Mouse (Mus musculus) CH12.LX (cell line): ENCODE measurements around the gene Mmp14. TPM values are rescaled to one million over a fixed set of nuclear protein-coding genes. Genes with fewer than 3 reads are reported as not detected.

Source experiments
- DNase-seq: peaks from one replicate; pipeline ENCODE4 v3.0.0-alpha.2; 2013; ENCODE audit errors: extremely low read depth
- H3K27ac ChIP-seq: 2 replicates; pipeline ENCODE4 v1.5.1; 2012; ENCODE audit warnings: low read depth, mild to moderate bottlenecking, control low read depth, moderate library complexity; ENCODE audit not compliant: insufficient read depth
- H3K27me3 ChIP-seq: replicated peaks from 2 replicates; pipeline ENCODE3; 2012; ENCODE audit warnings: inconsistent platforms
- H3K36me3 ChIP-seq, 2 experiments: replicated peaks in 1 of 2; 2 replicates each; pipeline versions ENCODE3 to v1.6.1; 2012; ENCODE audit warnings: inconsistent platforms in 1 of 2, low read length in 1 of 2, mild to moderate bottlenecking in 1 of 2, mixed read lengths in 1 of 2, moderate library complexity in 1 of 2; ENCODE audit not compliant: control insufficient read depth in 1 of 2, insufficient read depth in 1 of 2
- H3K4me1 ChIP-seq, 2 experiments: 2 replicates each; pipeline ENCODE4 v1.6.1; 2012; ENCODE audit warnings: inconsistent platforms in 1 of 2, moderate library complexity in 1 of 2; ENCODE audit not compliant: insufficient read depth in 2 of 2, control insufficient read depth in 1 of 2
- H3K4me2 ChIP-seq: 2 replicates; pipeline ENCODE4 v1.6.1; 2012; ENCODE audit warnings: low read depth, mild to moderate bottlenecking, control low read depth; ENCODE audit not compliant: poor library complexity, insufficient read depth, severe bottlenecking
- H3K4me3 ChIP-seq, 3 experiments: fragments of 150-350 bp in 1 of 3; sonication (generic) in 1 of 3; replicated peaks in 1 of 3; 2 replicates each; pipeline versions ENCODE3 to v1.5.1; 2011 to 2012; ENCODE audit warnings: low read depth in 2 of 3, low read length in 2 of 3, mild to moderate bottlenecking in 2 of 3, moderate library complexity in 2 of 3, control low read depth in 1 of 3, improper control_type of control experiment in 1 of 3, inconsistent platforms in 1 of 3, mixed read lengths in 1 of 3; ENCODE audit not compliant: poor library complexity in 1 of 3
- H3K79me2 ChIP-seq: replicated peaks from 2 replicates; pipeline ENCODE4 v1.6.1; 2012; ENCODE audit warnings: mild to moderate bottlenecking, moderate library complexity; ENCODE audit not compliant: control insufficient read depth, poor library complexity, insufficient read depth, severe bottlenecking; ENCODE audit errors: extremely low read depth
- H3K9ac ChIP-seq: 2 replicates; pipeline ENCODE4 v1.6.1; 2012; ENCODE audit warnings: low read depth, mild to moderate bottlenecking, control low read depth, moderate library complexity; ENCODE audit not compliant: insufficient read depth
- H3K9me3 ChIP-seq: replicated peaks from 2 replicates; pipeline ENCODE3; 2012; ENCODE audit warnings: low read length, inconsistent platforms, mixed read lengths
- CTCF ChIP-seq, 2 experiments: IDR thresholded peaks in 1 of 2; conservative IDR thresholded peaks in 1 of 2; 2 replicates each; pipeline ENCODE4 v1.5.1; 2011 to 2012; ENCODE audit warnings: low read depth in 2 of 2, low read length in 2 of 2, improper control_type of control experiment in 1 of 2, inconsistent platforms in 1 of 2, mild to moderate bottlenecking in 1 of 2, moderate library complexity in 1 of 2
- ELF1 ChIP-seq: IDR thresholded peaks from 2 replicates; pipeline ENCODE4 v1.6.1; 2014; ENCODE audit warnings: low read depth, mild to moderate bottlenecking, inconsistent platforms, low read length, improper control_type of control experiment
- EP300 ChIP-seq: IDR thresholded peaks from 2 replicates; pipeline ENCODE4 v1.6.1; 2011; ENCODE audit warnings: low read length, improper control_type of control experiment
- GABPA ChIP-seq: IDR thresholded peaks from 2 replicates; pipeline ENCODE4 v1.6.1; 2012; ENCODE audit warnings: low read depth, low read length, improper control_type of control experiment, inconsistent platforms; ENCODE audit not compliant: insufficient replicate concordance
- HCFC1 ChIP-seq: IDR thresholded peaks from 2 replicates; pipeline ENCODE4 v1.6.1; 2012; ENCODE audit warnings: low read depth, mild to moderate bottlenecking, inconsistent platforms, low read length, improper control_type of control experiment
- IRF4 ChIP-seq: IDR thresholded peaks from 2 replicates; pipeline ENCODE4 v1.6.1; 2014; ENCODE audit warnings: low read depth, mild to moderate bottlenecking, inconsistent platforms, low read length, improper control_type of control experiment
- MAX ChIP-seq: IDR thresholded peaks from 2 replicates; pipeline ENCODE4 v1.6.1; 2011; ENCODE audit warnings: low read length, improper control_type of control experiment
- MXI1 ChIP-seq: IDR thresholded peaks from 2 replicates; pipeline ENCODE4 v1.6.1; 2011; ENCODE audit warnings: mild to moderate bottlenecking, low read depth, low read length, improper control_type of control experiment
- MYC ChIP-seq: IDR thresholded peaks from 2 replicates; pipeline ENCODE4 v1.6.1; 2011; ENCODE audit warnings: low read depth, mild to moderate bottlenecking, improper control_type of control experiment, low read length
- POLR2A ChIP-seq: IDR thresholded peaks from 2 replicates; pipeline ENCODE4 v1.6.1; 2011; ENCODE audit warnings: low read depth, mild to moderate bottlenecking, improper control_type of control experiment, low read length
- POLR2AphosphoS2 ChIP-seq: IDR thresholded peaks from 2 replicates; pipeline ENCODE4 v1.6.1; 2011; ENCODE audit warnings: low read depth, low read length, improper control_type of control experiment
- SMC3 ChIP-seq: IDR thresholded peaks from 2 replicates; pipeline ENCODE4 v1.6.1; 2011; ENCODE audit warnings: low read depth, low read length, improper control_type of control experiment
- TBP ChIP-seq: conservative IDR thresholded peaks from 2 replicates; pipeline ENCODE4 v1.6.1; 2011; ENCODE audit warnings: low read depth, low read length, improper control_type of control experiment
- TCF12 ChIP-seq: IDR thresholded peaks from 2 replicates; pipeline ENCODE4 v1.6.1; 2014; ENCODE audit warnings: low read depth, mild to moderate bottlenecking, inconsistent platforms, low read length, improper control_type of control experiment
- USF2 ChIP-seq: conservative IDR thresholded peaks from 2 replicates; pipeline ENCODE4 v1.6.1; 2011; ENCODE audit warnings: low read depth, low read length, improper control_type of control experiment
- ZC3H11A ChIP-seq: IDR thresholded peaks from 2 replicates; pipeline ENCODE4 v1.6.1; 2012; ENCODE audit warnings: low read depth, mild to moderate bottlenecking, inconsistent platforms, low read length, improper control_type of control experiment
- ZMIZ1 ChIP-seq: IDR thresholded peaks from 2 replicates; pipeline ENCODE4 v1.6.1; 2012; ENCODE audit warnings: low read depth, mild to moderate bottlenecking, inconsistent platforms, low read length, improper control_type of control experiment
- ZNF384 ChIP-seq: IDR thresholded peaks from 2 replicates; pipeline ENCODE4 v1.6.1; 2012; ENCODE audit warnings: low read depth, low read length, improper control_type of control experiment, inconsistent platforms
- dilution Hi-C: fragments of 300-500 bp; cut with MboI; formaldehyde crosslinking; loops from 2 replicates; pipeline ENCODE4 v1.14.3; 2020; ENCODE audit warnings: low sequenced_read_pairs; ENCODE audit not compliant: extremely low pct_unique_long_range_greater_than_20kb, extremely low pct_ligation_motif_present
- in situ Hi-C: fragments of 300-500 bp; cut with MboI; formaldehyde crosslinking; loops from 3 replicates; pipeline ENCODE4 v1.14.3; 2019; ENCODE audit warnings: low sequenced_read_pairs, low pct_ligation_motif_present, low pct_unique_long_range_greater_than_20kb, mixed read lengths
- polyA plus RNA-seq: library from polyadenylated mRNA; unstranded; fragments of >175 nt; gene quantifications from 2 replicates; pipeline ENCODE4 v1.2.1, GENCODE M21; 2012; ENCODE audit warnings: low read depth; ENCODE audit not compliant: insufficient read length
- total RNA-seq, 2 experiments: library from RNA; depleted of rRNA; stranded (reverse); fragments of 300-350 nt in 1 of 2; fragments of >200 nt in 1 of 2; gene quantifications; 2 replicates each; pipeline ENCODE4 v1.2.3; 2012 to 2014

Gene Mmp14
- total and polyA plus RNA-seq, 3 experiments: 0.08 TPM; not detected in 1

DNA sequence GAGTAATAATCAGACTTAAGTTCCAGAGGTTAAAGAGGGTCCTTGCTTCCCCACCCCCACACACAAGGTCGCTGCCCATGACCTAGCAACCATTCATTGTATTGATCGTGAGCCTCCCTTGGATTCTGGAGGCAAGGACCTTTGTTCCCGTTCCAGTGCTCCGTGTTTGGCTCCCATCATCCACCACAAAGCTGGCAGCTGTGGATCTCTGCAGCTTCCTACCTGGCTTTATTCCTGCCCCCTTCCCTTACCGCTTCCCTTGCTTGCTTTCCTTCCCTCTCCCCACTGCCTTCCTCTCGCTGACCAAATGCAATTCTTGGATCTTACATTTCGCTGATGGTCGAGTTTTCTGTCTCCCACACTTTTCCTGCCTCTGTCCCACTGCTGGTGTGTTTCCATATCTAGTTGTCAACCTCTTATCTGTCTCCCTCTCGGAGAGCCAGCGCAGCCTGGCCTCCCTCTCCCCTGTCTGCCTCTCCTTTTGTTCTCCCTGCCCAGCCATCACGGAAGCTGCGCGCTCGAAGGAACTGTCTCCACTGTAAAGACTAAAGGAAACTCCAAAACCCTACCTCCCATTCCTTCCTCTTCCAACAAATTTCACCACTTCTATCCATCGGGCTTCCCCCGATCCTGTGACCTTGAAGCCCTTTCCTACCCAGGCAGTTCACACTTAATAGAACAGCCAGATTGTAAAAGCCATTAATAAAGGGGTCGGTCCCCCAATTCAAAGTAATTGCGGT lies 836 bp upstream of the Mmp14 start:
- Histone ChIP-seq H3K4me3 (no peak overlapping the region), H3K36me3 (peaks cover 13 to 29% of the 10 kb centered on the region in 2 experiments), H3K9ac (no peak overlapping the region), H3K27ac (no peak overlapping the region), H3K4me1 (peaks cover 8 to 36% of the 10 kb centered on the region in 2 experiments), H3K9me3 (no peaks in the 10 kb centered on the region), H3K4me2 (no peak overlapping the region), H3K27me3 (no peaks in the 10 kb centered on the region), H3K79me2 (no peaks in the 10 kb centered on the region)
- no peak for DNase-seq
- in situ Hi-C loops: loop anchor here (10.0 kb wide), 1 partner anchor 196 kb away; no protein-coding TSS in a partner anchor
- dilution Hi-C loops: no loop called here
- no peak for TF ChIP-seq ELF1
- TF ChIP-seq EP300: no peak
- peak; percentile 23; the same call in 1 of the 2 replicates for TF ChIP-seq POLR2AphosphoS2
- no peak for TF ChIP-seq ZMIZ1
- no peak for TF ChIP-seq TBP
- no peak for TF ChIP-seq MYC
- no peak for TF ChIP-seq POLR2A
- TF ChIP-seq ZC3H11A: no peak

DNA sequence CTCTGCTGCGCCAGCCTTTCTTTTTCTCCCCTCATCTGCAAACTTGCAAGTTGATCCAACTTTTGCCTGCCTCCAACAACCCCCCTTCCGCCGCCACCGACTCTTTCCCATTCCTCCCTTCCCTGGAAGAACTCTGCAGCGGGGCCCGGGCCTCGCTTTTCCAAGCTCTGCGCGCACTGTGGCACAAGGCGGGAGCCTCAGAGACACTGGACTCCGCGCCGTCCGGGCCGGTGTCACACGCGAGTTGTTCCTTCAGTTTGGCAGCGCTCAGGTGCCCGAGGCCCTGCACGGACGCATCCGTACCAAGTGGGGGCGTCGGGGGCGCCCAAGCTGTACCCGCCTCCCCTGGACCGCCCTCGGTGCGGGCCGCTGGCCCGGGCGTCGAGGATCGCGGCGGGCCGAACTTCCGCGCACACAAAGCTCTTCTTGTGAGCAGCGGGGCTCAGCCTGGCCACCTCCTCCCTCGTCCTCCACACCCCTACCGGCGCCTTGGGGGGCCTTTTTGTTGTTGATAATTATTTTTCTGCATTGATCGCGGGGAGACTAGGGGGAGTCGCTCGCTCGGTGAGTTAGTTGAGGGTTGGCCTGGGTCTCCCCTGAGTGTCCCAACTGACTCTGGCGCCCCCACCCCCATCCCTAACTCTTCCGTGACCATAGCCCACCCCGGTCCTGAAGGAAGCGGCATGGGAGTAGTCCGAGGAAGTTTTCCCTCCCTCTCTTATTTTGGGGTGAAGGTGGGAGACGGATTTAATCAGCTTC lies 845 bp downstream of the Mmp14 start:
- Histone ChIP-seq H3K9me3 (no peaks in the 10 kb centered on the region), H3K27ac (no peak overlapping the region), H3K27me3 (no peaks in the 10 kb centered on the region), H3K4me3 (no peak overlapping the region), H3K79me2 (no peaks in the 10 kb centered on the region), H3K36me3 (peaks cover 13 to 29% of the 10 kb centered on the region in 2 experiments), H3K4me1 (peaks cover 14 to 36% of the 10 kb centered on the region in 2 experiments), H3K4me2 (no peak overlapping the region), H3K9ac (no peak overlapping the region)
- DNase-seq: no peak
- dilution Hi-C loops: no loop called here
- in situ Hi-C loops: loop anchor here (10.0 kb wide), 1 partner anchor 197 kb away; no protein-coding TSS in a partner anchor
- TF ChIP-seq CTCF (conservative IDR thresholded peaks at IDR 0.05 in 1 of 2, IDR thresholded peaks at IDR 0.05 in 1 of 2; ENCODE audit: low read depth in 2 of 2, low read length in 2 of 2) (no peak), USF2 (no peak), ZMIZ1 (no peak), TCF12 (no peak), MAX (no peak), SMC3 (no peak), ZNF384 (no peak), MXI1 (no peak), HCFC1 (no peak), IRF4 (no peak), EP300 (no peak), POLR2A (no peak), GABPA (no peak)
